Mouse (Mus musculus) lung, postnatal 4 days (tissue): ENCODE measurements around the gene Fcer1g.

Source experiments
- DNase-seq, 2 experiments: peaks; one replicate each; pipeline ENCODE4 v3.0.0; 2021

Gene Fcer1g

DNA sequence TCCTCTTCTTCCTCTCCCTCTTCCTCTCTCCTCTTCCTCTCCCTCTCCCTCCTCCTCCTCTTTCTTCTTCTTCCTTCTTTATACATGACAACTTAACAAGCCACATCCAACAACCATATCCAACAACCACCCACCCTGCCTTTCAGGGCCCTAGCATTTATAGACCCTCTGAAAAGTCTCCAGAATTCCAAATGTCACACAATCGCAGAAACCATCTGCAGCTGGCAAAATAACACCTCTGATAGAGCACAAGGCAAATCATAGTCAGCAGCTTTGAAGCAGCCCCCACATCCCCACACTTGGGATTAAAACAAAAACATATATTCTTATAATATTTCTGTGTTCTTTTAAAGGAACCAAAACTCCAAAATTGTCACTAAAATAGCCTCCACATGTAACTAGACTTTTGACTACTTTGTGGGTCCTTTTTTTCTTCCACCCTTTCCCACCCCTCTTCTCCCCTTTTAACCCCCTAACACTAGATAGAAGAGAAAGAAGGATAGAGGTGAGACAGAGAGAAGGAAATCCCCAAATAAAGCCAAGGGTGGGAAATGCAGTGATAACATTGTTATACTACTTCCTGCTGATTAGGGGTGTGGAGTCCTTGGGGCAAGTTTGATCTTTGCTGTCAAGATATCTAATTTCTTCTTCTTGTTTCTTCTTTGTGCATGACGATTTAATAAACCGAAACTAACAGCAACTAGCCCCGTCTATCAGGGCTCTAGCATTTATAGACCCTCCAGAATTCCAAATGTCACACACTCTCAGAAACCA lies 32.0 kb upstream of the Fcer1g start:
- no peak for DNase-seq

DNA sequence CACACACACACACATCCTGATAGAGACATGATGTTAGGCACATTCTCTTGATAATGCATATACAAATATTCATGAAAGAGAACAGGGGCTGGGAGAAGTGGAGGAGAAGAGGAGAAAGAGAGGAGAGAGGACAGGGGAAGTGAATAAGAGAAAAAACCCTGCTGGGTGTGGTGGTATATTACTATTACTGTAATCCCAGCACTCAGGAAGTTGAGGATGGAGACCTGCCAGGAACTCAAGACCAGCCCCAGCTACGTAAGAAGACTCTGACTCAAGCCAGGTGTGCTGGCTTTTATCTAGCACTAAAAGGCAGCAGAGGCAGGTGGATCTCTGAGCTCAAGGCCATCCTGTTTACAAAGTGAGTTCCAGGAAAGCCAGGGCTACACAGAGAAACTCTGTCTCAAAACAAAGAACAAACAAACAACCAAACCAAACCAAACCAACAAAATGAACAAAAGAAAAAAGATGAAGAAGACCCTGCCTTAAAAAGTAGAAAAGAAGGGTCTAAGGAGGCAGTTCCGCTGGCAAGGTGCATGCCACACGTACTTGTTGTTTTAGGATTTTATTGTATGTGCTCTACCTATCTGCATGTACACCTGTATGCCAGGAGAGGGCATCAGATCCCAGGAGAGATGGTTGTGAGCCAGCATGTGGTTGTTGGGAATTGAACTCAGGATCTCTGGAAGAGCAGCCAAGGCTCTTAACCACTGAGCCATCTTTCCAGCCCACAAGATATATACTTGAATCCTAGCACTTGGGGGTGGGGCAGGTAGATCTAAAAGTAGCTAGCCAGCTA lies 29.7 kb upstream of the Fcer1g start:
- no peak for DNase-seq

DNA sequence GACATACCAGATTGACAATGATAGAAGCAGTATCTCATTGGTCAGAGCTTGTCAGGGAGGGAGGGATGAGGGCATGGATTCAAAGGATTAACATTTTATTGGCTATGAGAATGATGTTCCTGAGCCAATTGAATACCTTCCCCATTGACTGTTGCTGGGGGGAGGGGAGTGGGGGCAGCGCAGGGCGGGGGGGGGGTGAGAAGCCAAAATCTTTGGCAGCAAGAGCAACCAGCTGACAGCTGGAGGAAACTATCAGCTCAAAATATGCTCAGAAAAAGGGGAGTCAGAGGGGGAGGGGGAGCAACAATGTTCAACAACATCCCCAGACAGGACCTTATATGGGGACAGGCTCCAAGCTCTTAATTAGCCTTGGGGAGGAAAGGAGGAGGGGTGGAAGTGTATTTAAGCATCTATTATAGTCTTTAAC lies 29.0 kb upstream of the Fcer1g start:
- DNase-seq = peak; percentile 62 to 65

DNA sequence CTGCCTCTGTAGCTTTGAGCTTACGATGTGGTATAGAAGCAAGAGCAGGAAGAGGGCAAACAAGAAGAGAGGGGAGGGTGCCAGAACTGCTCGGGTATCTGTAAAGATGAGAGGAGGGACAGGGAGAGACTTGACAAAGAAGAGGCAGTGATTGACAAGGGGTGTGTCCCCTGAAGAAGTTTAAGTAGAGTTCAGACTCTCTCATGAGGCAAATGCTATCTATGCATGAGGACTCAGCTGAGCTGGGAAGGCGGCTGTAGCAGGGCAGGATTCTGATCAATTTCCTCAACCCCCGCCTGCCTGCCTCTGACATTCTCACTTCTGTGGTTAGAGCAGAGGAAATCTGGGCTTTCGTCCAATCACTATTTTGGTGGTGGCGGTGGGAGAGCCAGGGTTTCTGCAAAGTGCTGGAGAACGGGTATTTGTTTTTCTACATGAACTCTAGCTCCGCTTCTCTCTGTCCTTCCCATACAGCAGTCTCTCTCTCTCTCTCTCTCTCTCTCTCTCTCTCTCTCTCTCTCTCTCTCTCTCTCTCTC lies 28.5 kb upstream of the Fcer1g start:
- peak; percentile 81 to 88 for DNase-seq

DNA sequence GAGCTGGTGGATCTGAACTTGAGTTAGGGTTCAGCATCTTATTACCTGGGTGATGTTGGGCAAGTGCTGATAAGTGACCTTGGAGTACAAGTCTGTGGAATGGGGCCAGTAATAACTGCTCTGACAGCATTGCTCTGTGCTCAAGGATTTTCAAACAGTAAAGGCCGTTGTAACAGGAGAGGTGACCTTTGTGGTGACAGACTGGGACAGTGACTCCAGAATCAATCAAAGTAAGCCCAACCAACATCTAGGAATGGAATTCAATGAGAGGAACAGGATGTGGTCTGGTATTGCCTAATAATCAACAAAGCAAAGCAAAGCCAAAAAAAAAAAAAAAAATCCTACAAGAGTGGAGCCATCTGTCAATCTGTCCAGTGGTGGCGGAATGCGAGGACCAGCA lies 26.2 kb upstream of the Fcer1g start:
- DNase-seq = peak in 1 of 2 experiments; percentile 67

DNA sequence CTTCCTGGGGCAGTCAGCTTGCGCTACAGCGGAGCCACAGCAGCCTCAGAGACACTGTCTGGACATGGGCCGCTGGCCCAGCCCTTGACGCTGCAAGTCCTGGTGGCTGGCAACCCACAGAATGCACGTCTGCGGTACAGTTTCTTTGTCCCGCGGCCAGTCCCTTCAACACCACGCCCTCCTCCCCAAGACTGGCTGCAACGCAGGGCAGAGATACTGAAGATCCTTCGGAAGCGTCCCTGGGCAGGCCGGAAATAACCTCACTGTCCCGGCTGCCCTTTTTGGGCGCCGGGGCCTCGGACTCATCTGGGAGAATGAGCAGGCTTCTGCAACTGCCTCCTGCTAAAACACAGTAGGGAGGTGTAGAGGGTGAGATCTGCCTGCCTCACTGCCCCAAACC lies 24.8 kb upstream of the Fcer1g start:
- no peak for DNase-seq

DNA sequence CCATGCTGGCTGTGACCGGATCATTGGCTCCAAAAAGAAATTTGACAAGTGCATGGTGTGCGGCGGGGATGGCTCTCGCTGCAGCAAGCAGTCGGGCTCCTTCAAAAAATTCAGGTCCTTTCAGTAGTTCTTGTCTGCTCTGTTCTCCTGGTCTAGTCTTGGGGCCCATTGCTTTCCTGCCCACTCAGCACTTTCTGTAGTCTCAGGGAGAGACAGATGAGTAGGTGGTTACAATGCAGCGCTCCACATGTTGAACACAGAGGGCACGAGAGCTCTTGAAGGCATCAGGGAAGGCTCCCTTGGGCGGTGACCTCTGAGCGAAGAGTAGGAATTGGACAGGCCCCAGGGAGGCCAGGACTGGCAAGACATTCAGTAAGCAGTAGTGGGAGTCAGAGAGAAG lies 23.6 kb upstream of the Fcer1g start:
- DNase-seq = no peak

DNA sequence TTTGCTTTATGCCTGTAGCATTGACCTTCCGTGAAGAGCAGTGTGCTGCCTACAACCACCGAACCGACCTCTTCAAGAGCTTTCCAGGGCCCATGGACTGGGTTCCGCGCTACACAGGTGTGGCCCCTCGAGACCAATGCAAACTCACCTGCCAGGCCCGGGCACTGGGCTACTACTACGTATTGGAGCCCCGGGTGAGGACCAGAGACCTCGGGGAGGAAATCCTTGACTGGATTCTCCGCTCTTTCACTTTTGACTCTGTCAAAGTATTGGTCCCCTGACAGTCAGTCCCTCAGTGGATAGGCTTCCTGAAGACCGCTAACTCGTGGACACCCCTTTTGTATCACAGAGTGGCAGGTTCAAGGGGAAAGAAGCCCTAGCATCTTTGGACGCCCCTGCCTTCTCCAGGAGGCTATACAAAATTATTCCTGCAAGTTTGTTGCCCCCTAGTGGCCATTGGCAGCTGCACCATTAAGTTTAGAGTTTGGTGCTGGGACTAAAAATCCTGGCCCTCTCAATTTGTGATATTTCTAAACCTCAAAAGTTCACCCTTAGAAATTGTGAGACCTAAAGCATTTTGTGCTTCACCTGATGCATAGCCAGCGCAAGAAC lies 22.9 kb upstream of the Fcer1g start:
- DNase-seq = peak; percentile 22 to 76

DNA sequence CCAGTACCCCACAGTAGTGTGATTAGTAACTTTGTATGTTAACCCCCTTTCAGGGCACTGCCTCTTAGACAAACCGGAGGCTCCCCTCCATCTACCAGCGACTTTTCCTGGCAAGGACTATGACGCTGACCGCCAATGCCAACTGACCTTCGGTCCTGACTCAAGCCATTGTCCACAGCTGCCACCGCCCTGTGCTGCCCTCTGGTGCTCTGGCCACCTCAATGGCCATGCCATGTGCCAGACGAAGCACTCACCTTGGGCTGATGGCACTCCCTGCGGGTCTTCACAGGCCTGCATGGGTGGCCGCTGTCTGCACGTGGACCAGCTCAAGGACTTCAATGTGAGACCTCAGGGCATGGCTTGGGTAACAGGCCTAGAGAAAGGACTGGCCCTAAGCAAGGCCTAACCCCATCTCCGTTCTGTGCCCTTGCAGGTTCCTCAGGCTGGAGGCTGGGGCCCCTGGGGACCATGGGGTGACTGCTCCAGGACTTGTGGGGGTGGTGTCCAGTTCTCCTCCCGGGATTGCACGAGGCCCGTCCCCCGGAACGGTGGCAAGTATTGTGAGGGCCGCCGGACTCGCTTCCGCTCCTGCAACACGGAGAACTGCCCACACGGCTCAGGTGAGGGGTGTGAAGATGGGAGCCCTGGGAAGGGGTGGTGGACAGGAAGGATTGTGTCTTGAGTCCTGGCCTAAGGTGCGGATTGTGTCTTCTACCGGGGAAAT lies 22.1 kb upstream of the Fcer1g start:
- DNase-seq = no peak

DNA sequence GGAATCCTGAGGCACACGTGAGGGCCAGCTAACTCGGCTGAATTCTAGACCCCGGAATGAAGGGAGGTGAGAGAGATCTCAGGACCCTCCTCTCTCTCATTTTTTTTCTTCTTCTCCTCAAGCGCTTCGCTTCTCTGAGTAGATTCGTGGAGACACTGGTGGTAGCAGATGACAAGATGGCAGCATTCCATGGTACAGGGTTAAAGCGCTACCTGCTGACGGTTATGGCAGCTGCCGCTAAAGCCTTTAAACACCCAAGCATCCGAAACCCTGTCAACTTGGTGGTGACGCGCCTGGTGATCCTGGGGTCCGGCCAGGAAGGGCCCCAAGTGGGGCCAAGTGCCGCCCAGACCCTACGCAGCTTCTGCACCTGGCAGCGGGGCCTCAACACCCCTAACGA lies 18.2 kb upstream of the Fcer1g start:
- no peak for DNase-seq

DNA sequence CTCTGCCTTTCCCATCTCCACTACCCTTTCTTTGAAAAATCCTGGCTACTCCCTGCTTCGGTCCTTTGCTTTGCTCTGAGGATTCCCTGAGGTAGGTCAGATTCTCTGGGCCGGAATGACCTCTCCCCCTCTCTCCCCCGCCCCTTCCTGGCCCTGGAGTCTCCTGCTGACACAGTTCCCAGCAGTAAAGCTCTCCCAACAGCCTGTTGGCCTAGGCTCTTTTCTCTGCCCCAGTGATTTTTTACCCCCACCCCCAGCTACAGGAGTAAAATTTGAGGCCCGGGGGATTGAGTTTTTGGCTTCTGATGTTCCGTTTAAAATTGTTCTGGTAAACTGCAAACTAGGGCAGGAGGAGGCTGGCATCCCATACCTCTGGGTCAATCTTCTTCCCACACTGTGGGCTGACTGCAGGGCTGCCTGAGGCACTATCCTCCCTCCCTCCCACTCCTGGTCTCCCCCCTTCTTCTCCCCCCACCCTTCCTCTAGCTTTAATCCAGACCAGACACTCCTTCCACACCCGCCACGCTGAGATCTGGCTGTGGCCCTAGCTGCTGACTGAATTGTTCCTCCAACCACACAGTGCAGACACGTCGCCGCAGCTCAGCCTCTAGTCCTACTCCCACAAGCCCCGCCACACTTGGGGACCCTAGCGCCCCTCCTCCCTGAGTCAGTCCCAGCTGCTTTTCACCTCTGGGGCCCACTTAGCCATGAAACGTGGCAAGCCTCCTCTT lies 17.6 kb upstream of the Fcer1g start:
- DNase-seq = peak; percentile 42 to 63

DNA sequence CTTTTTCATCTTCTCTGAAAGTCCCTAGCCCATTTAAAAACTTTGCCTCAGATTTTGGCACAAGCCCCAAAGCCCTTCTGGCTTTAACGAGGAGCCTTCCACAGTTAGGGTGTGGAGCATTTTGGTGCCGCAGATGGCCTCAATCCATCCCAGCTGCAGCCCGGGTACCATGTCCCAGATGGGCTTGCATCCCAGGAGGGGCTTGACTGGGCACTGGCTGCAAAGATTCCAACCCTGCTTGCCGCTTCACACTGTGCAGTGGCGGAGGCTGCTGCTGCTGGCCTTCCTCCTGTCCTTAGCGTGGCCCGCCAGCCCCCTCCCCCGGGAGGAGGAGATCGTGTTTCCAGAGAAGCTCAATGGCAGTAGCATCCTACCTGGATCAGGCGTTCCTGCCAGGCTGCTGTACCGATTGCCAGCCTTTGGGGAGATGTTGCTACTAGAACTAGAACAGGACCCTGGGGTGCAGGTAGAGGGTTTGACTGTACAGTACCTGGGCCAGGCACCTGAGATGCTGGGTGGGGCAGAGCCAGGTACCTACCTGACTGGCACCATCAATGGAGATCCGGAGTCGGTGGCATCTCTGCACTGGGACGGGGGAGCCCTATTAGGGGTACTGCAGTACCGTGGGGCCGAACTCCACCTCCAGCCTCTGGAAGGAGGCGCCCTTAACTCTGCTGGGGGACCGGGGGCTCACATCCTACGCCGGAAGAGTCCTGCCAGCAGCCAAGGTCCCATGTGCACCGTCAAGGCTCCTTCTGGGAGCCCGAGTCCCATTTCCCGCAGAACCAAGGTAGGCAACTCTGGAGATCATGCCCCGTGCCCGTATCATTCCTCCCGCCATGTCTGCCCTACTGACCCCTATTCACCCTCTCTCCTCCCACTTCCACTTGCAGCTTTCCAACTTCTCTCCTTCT lies 16.8 kb upstream of the Fcer1g start, which contains the start of gene Ndufs2:
Ndufs2 (minus strand) TSS at position 709 of the 914 bp plus-strand sequence.
- peak in 1 of 2 experiments; percentile 18 for DNase-seq

DNA sequence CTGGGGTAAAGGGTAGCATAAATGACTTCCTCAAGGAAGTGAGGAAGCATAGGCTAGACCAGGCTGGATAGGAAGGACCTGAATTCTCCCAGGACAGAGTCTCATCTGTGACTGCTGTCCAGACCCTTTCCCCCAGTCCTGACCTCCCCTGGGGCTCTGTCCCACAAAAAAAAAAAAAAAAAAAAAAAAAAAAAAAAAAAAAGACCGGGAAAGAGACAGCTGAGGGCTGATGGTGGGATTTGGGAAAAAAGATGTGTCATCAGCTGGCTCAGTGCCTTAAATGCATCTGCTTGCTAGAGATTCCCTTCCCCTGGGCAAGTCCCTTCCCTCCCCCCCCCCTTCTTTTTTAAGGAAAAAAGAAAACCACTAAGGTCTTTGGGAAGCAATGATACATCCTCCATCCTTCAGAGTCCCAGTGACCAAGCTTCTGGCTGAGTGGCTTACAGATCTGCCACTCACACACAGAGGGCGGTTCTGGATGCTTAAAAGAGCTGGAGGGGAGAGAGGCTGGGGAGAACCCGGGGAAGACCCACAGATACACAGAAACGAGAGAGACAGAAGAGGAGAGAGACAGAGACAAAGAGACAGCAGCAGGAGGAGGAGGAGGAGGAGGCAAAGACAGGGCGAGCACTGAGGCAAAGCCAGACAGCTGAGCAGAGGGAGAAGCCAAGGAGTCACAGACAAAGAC lies 15.9 kb upstream of the Fcer1g start, which contains the start of gene Adamts4:
Adamts4 (plus strand) TSS at position 509 of the 688 bp plus-strand sequence.
- peak; percentile 59 to 65 for DNase-seq

DNA sequence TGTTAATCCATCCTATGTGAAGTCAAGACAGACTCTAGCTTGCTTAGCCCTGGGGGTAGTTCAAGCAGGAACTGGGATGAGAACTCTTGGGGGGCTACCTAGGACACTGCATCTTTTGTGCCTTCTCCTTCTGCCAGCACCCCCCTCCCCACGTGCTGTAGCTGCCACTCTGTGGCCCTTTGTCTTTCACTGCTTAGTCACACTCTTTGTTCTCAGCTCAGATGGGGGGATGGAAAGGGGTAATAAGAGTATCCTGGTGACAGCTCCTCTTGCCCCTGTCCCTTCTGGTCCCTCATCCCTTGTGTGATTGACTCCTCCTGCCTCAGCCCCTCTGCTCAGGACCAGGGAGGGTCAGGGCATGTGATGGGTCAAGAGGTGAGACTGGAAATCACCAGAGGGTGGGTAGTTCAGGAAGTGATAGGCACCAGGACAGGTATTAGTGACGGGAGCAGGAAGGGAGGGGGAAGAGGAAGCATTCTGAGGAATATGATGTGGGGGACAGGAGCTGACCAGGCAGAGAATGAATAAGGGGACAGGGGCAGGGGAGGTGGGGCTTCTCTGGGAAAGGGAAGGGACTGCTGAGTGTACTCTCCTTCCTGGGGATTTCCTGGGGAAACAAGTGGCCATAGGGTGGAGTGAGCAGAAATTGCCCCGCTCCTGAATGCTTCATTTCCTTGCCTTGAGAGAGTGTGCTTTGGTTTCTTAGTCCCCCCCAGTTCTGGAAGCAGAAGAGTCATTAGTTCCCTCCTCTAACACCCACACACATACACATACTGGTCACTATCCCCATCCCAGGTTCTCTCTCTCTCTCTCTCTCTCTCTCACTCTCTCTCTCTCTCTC lies 14.4 kb upstream of the Fcer1g start:
- peak in 1 of 2 experiments; percentile 35 for DNase-seq

DNA sequence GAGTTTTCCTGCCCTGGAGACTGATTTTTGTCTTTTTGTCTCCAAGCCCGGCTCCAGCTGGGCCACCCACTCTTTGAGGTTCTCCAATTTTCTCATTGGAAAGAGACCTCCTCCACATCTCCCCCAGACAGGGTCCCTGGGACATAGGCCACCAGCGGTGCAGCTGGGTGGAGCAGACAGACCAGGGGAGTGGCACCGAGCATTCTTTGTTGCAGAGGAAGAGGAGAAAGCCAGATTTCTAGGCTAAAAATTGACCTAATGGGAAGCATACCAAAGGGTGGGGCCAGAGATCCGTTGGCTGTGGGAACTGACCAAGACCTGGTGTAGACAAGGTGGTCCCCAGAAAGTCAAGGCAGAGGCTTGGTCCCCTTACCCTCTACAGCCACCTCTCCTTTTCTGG lies 13.8 kb upstream of the Fcer1g start:
- peak in 1 of 2 experiments; percentile 34 for DNase-seq

DNA sequence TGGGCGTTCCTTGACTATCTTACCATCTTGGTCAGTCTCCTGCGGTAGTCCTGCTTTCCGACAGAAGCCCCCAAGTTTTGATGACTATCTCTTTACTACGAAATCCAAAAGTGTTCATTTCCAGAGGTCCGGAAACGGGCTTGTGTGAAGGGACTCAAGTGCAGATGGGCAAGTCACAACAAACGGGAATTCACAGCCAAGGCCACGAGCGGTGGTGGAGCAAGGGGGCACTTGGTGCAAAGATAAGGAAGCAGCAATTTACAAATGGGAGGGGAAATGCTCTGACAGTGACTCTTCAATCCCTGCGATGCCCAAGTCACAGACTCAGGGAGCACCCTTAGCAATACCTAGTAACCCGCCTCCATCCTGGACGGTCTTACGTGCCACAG lies 13.3 kb upstream of the Fcer1g start:
- DNase-seq = no peak

DNA sequence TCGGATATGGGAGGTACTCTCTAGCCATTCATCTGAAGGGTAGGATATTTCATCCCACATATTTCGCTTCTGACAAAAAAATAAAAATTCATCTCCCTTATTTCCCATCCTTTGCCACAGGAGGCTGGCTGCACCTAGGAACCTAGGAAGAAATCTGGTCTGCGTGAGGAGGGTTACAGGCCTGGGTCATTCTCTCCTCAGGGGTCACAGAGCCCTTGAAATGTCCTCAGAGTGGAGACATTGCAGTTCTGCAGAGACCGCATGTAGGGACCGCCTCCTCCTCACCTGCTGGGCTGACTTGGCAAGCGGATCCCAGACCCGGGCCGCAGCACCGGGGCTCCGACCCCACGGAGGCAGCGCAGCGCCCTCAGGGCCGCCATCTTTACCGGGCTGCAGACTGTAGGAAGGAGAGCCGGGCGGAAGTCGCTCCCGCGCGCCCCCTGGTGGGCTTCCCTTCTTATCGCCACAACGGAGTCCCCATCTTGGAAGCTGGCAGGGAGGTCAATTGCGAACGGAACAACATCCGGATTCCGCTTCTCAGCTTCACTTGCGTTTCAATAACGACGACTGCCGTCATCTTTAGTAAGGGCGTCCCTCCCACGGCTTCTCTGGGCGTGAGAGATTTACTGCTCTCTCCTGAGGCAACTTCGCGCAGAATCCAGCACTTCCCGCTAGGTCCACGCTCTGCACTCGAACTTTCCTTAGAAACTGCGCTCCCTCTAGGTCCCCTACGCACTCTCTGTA lies 12.7 kb upstream of the Fcer1g start:
- peak; percentile 97 to 98 for DNase-seq

DNA sequence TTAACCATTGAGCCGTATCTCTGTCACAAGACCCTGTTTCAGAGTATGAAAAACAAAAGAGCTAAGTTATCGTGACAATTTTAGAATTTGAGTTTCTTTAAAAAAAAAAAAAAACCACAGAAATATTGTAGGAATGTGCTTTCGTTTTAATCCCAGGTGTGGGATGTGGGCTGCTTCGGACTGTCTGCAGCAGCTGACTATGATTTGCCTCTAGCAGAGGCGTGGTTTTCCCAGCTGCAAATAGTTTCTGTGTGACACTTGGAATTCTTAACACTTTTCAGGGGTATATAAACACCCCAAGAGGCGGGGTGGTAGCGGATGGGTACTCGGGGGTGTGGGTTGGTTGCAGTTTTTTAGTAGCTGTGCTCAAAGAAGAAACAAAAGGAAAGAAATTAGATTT lies 11.2 kb upstream of the Fcer1g start:
- DNase-seq = no peak
